Mouse (Mus musculus): ENCODE data around the gene Ddo.

The Ddo gene

DNA sequence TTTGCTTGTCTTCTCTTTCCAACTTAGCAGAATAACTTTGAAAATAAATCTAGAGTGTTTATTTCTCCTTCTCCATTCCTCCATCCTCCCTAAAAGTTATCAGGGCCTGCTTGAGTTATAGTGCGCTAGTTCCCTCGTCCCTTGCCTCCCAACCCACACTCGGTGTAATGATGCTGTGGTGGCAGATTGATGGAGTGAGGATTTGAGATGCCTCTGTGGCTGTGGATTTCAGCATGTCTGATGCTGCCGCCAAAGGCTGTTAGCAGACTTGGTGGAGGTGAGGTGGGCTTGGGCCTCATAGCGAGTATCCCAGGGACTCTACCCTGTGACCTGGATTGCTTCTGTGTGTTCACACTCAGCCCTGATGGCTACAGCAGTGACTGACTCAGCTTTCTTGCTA, 91.1 kb downstream of the Ddo start:
- no peak for DNase-seq

DNA sequence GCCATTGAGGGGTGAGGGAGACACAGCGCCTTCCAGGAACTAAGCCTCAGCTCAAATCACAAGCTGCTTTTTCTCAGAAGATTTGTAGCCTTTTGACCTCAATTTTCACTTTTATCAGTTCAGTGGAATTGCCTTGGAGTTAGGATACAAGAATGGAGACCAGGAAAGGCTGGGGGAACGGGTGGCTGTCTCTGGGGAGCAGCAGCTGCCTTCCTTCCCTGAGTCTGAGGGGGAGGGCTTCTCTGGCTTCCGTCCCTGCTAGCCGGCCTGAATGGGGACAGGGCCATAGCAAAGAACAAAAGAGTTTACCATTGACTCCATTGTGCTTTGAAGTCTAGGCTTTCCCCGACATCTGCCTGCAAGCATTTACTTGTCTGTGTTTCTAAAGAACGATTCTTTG, 94.5 kb downstream of the Ddo start:
- peak; percentile 35 for DNase-seq

DNA sequence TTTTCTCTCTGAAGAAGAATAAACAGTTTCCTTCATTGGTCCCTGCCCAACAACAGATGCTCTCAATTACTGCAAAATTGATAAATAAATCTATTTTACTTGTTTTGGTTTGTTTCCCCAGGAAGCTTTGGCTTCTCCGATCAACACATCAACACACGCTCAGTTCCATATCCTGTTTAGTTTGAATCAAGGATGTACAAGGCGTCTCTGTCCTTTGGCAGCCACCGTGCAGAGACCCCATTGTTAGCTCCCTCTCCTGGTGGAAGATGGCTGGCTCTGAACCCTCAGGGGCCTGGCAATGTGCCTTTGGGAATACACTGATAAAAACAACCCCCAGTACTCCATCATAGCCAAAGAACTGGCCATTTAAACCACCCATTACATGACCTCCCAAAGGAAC, 95.3 kb downstream of the Ddo start:
- DNase-seq: peak; percentile 75

DNA sequence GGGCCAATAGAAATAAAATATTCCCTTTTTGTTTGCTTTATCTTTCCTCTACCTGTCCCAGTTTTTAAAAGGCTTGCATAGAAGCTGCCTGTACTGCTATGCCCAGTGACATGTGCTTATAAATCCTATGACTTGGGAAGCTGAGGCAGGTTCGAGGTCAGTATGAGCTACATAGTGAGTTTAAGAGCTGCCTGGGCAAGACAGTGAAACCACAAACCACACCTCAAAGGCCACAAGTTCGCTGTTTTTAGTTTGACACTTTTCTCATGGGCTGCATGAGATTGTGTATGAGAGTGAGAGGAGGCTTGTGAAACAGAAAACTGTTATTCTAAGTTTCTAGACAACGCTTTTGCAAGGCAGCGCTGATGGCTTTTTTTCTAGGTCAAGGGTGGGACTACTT, 95.7 kb downstream of the Ddo start:
- DNase-seq: no peak

DNA sequence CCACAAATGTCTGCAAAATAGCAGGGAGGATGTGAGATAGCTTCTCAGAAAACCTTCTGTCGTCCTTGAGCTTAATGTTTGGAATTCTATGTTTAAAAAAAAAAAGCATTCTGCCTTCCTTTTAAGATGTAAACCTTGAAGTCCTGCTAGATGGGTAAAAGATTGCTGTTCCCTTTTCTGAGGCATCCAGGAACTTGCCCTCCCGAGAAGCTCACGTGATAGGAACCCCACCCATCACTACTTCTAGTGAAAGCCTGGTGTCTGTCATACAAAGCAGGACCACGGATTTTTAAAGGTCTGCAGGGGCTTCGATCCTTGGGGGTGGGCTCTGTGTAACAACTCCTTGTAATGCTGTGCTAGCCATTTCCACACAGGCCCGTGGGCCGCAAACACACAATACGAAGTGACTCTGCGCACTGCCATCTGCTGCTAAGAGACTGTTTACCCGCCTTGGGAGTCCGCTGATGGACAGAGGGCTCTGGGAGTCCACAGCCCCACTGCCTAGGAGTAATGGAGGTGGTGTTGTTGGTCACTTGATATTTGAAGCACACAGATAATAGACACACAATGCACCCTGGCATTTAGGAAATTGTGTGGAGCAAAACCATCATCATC, 96.6 kb downstream of the Ddo start:
- DNase-seq: no peak

DNA sequence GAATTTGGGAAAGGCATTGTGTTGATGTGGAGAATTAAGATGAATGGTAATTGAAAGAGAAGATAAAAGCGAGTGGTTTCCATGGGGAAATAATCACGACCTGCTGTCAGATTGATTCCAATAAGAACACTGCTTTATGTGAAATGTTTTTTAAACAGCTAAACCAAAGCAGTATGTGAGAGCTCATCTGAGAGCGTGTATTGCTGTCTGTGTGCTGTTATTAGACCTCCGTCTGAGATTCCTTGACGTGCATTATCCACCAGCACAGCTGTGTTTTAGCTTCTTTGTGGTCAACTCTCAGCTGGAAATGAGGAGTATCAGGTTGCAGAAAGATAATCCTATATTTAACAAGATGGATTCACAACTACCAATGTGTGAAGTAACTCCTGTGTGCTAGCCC, 97.2 kb downstream of the Ddo start:
- DNase-seq: no peak

DNA sequence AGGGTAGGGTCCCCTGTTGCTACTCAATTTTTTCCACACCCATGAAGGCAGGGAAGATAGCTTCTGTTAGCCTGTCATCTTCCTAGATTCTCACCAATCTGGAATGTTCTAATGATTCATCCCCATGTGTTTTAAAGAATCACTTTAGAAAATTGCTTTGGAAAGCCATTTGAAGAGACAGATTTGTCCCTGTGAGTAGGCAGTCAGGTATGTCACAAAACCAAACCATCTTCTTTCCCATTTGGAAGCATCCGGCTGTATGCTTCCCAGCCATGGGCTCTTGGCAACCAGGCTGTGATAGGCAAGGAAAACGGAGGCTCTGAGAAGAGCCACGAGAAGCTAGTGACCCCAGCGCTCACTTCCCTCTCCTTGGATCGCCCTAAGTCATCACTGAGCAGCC, 100.4 kb downstream of the Ddo start:
- DNase-seq: no peak

Measured in lung, postnatal 10 days (tissue).